Mouse (Mus musculus): ENCODE results near the gene Snx20. TPM values are rescaled to one million over a fixed set of nuclear protein-coding genes. Genes with fewer than 3 reads are reported as not detected.

Snx20 gene
- total and polyA plus RNA-seq, 3 experiments: 10.1 to 15.9 TPM; not detected in 1

DNA sequence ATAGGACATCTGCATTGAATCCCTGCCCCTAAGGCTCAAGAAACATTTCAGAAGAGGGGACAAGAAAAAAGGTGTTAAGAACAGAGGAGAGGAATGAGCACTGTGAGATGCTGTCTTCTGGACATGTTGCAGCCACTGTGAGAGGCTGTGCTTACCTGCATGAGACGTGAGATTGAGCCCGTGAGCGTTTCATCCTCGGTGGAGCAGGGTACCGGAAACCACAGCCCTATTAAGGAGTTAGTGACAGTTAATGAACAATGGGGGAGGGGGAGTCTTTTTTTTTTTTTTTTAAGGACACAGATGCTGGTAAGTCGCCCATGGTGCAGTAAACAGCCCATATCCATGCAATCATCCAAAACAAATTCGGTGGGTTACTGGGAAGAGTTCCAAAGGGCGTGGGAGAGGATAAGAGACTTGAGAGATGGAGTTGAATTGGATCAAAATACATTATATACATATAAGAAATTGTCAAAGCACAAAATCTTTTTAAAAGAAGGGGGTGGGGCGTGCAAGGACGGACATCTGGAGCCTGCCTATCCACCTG is 32.4 kb downstream of the Snx20 start:
- no peak overlapping the region for H3K27ac ChIP-seq (ENCODE audit: control insufficient read depth, low read depth, low read length)
- H3K4me1 ChIP-seq (ENCODE audit: control insufficient read depth in 1 of 2, insufficient read depth in 2 of 2, low read length in 2 of 2): no peaks in the 10 kb centered on the region
- no peaks in the 10 kb centered on the region for H3K79me2 ChIP-seq (ENCODE audit: control insufficient read depth, insufficient read depth, low read length, poor library complexity)
- no peak overlapping the region for H3K4me3 ChIP-seq (ENCODE audit: control insufficient read depth in 1 of 2, insufficient read depth in 1 of 2, low read depth in 2 of 2, low read length in 2 of 2)
- no peak overlapping the region for H3K9ac ChIP-seq (ENCODE audit: control insufficient read depth, low read depth, low read length, poor library complexity, severe bottlenecking)
- no peak for DNase-seq (ENCODE audit: low read depth, low spot score)
- no peak for TF ChIP-seq CHD1 (IDR thresholded peaks at IDR 0.05; ENCODE audit: low read depth, low read length)
- H3K36me3 ChIP-seq (ENCODE audit: control insufficient read depth in 1 of 2, insufficient read depth in 2 of 2, low read length in 2 of 2): no peaks in the 10 kb centered on the region
- H3K27me3 ChIP-seq (ENCODE audit: control insufficient read depth in 1 of 2, insufficient read depth in 2 of 2, low read length in 2 of 2): no peaks in the 10 kb centered on the region
- H3K9me3 ChIP-seq (replicated peaks; ENCODE audit: insufficient read depth, low read length): no peaks in the 10 kb centered on the region

DNA sequence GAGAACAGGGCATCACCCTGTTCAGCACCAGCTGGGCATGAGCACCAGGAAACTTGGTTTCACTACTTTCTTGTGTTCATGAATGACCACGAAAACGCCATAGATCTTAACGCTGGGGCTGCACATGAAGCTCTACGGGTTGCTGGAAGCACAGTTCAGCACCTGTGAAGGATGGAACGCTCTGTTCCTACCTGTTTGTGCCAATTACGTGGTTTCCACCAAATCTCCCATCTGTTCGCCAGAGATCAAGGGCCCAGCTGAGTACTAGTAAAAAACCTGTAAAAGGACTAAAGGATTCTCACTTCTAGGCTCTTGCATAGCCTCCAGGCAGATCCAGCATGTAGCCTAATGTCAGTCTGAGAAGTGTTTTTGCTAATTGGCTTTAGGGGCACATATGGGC is 36.4 kb downstream of the Snx20 start:
- TF ChIP-seq MEF2A (IDR thresholded peaks at IDR 0.05; ENCODE audit: extremely low read depth, insufficient replicate concordance, low read depth, low read length, poor library complexity, severe bottlenecking) (no peak), JUND (IDR thresholded peaks at IDR 0.05; ENCODE audit: low read depth, low read length) (no peak), CHD2 (IDR thresholded peaks at IDR 0.05; ENCODE audit: low read length) (no peak), NRF1 (IDR thresholded peaks at IDR 0.05; ENCODE audit: insufficient read depth, low read depth, low read length, poor library complexity, severe bottlenecking) (no peak), ZC3H11A (IDR thresholded peaks at IDR 0.05; ENCODE audit: low read depth, low read length) (no peak), POLR2AphosphoS5 (IDR thresholded peaks at IDR 0.05; ENCODE audit: borderline replicate concordance, low read depth, low read length) (no peak), ZMIZ1 (IDR thresholded peaks at IDR 0.05; ENCODE audit: low read depth, low read length) (no peak)
- no peaks in the 10 kb centered on the region for H3K27me3 ChIP-seq (ENCODE audit: control insufficient read depth in 1 of 2, insufficient read depth in 2 of 2, low read length in 2 of 2)
- no peaks in the 10 kb centered on the region for H3K9me3 ChIP-seq (replicated peaks; ENCODE audit: insufficient read depth, low read length)
- H3K27ac ChIP-seq (ENCODE audit: control insufficient read depth, low read depth, low read length): no peak overlapping the region
- DNase-seq (ENCODE audit: low read depth, low spot score): no peak
- no peaks in the 10 kb centered on the region for H3K36me3 ChIP-seq (ENCODE audit: control insufficient read depth in 1 of 2, insufficient read depth in 2 of 2, low read length in 2 of 2)
- no peaks in the 10 kb centered on the region for H3K79me2 ChIP-seq (ENCODE audit: control insufficient read depth, insufficient read depth, low read length, poor library complexity)
- no peaks in the 10 kb centered on the region for H3K4me1 ChIP-seq (ENCODE audit: control insufficient read depth in 1 of 2, insufficient read depth in 2 of 2, low read length in 2 of 2)
- no peak overlapping the region for H3K4me3 ChIP-seq (ENCODE audit: control insufficient read depth in 1 of 2, insufficient read depth in 1 of 2, low read depth in 2 of 2, low read length in 2 of 2)
- H3K9ac ChIP-seq (ENCODE audit: control insufficient read depth, low read depth, low read length, poor library complexity, severe bottlenecking): no peak overlapping the region

DNA sequence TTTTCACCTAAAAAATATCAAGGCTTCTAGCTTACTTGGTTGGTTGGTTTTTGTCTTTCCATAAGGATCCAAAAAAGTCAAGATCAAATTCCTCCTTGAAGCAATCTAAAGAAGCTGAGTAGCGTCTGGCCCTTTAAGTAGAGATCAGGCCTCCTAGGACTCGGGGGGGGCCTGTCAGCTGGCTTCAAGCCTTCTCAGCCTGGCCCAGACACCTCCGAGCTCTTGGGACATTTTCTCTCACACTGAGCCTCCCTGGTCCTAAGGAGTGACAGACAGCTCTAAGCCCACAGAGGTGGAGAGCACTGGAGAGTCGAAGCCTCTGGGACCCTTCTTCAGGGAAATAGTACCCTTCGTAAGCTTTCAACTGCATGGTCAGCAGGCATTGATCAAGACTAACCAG is 37.4 kb downstream of the Snx20 start:
- H3K79me2 ChIP-seq (ENCODE audit: control insufficient read depth, insufficient read depth, low read length, poor library complexity): no peaks in the 10 kb centered on the region
- TF ChIP-seq CHD2 (IDR thresholded peaks at IDR 0.05; ENCODE audit: low read length) (no peak), ZNF384 (IDR thresholded peaks at IDR 0.05; ENCODE audit: low read depth, low read length) (no peak), KAT2A (conservative IDR thresholded peaks at IDR 0.05; ENCODE audit: low read depth, low read length) (no peak)
- no peak overlapping the region for H3K9ac ChIP-seq (ENCODE audit: control insufficient read depth, low read depth, low read length, poor library complexity, severe bottlenecking)
- no peaks in the 10 kb centered on the region for H3K27me3 ChIP-seq (ENCODE audit: control insufficient read depth in 1 of 2, insufficient read depth in 2 of 2, low read length in 2 of 2)
- no peaks in the 10 kb centered on the region for H3K36me3 ChIP-seq (ENCODE audit: control insufficient read depth in 1 of 2, insufficient read depth in 2 of 2, low read length in 2 of 2)
- H3K4me1 ChIP-seq (ENCODE audit: control insufficient read depth in 1 of 2, insufficient read depth in 2 of 2, low read length in 2 of 2): no peaks in the 10 kb centered on the region
- no peak overlapping the region for H3K4me3 ChIP-seq (ENCODE audit: control insufficient read depth in 1 of 2, insufficient read depth in 1 of 2, low read depth in 2 of 2, low read length in 2 of 2)
- H3K27ac ChIP-seq (ENCODE audit: control insufficient read depth, low read depth, low read length): no peak overlapping the region
- DNase-seq (ENCODE audit: low read depth, low spot score): no peak
- H3K9me3 ChIP-seq (replicated peaks; ENCODE audit: insufficient read depth, low read length): no peaks in the 10 kb centered on the region

Data from MEL (cell line).